Mouse (Mus musculus) kidney, embryonic 16.5 days (tissue): ENCODE data around the gene Vmn2r8. TPM values are rescaled to one million over a fixed set of nuclear protein-coding genes. Genes with fewer than 3 reads are reported as not detected.
"Not testable (repeated sequence)": the region's sequence is repeated elsewhere in the genome, so short reads cannot be mapped to it uniquely, and the experiment has no call there.

ENCODE experiments used
- ATAC-seq: fragments of 200-750 bp; cut with Nextera tagmentation; 2 replicates; pipeline ENCODE4 v1.8.0; 2017; ENCODE audit warnings: moderate TSS enrichment; ENCODE audit not compliant: low FRiP score, low TSS enrichment
- H3K27ac ChIP-seq: fragments of 300-500 bp; sonication (generic); 2 replicates; pipeline ENCODE4 v1.5.1; 2014; ENCODE audit warnings: low read length
- H3K27me3 ChIP-seq: fragments of 300-500 bp; sonication (generic); 2 replicates; pipeline ENCODE4 v1.6.1; 2014; ENCODE audit warnings: low read length, control low read depth, mixed read lengths; ENCODE audit not compliant: insufficient read depth
- H3K36me3 ChIP-seq: fragments of 300-500 bp; sonication (generic); 2 replicates; pipeline ENCODE4 v1.6.1; 2014; ENCODE audit warnings: low read length, control low read depth, mixed read lengths; ENCODE audit not compliant: insufficient read depth
- H3K4me1 ChIP-seq: fragments of 300-500 bp; sonication (generic); 2 replicates; pipeline ENCODE4 v1.6.1; 2014; ENCODE audit warnings: low read length, control low read depth, mixed read lengths; ENCODE audit not compliant: insufficient read depth
- H3K4me2 ChIP-seq: fragments of 300-500 bp; sonication (generic); replicated peaks from 2 replicates; pipeline ENCODE4 v1.6.1; 2014; ENCODE audit warnings: low read depth, low read length
- H3K4me3 ChIP-seq: fragments of 300-500 bp; sonication (generic); 2 replicates; pipeline ENCODE4 v1.5.1; 2014; ENCODE audit warnings: mild to moderate bottlenecking, low read length
- H3K9ac ChIP-seq: fragments of 300-500 bp; sonication (generic); replicated peaks from 2 replicates; pipeline ENCODE4 v1.6.1; 2014; ENCODE audit warnings: low read length
- H3K9me3 ChIP-seq: fragments of 300-500 bp; sonication (generic); 2 replicates; pipeline ENCODE4 v1.6.1; 2016; ENCODE audit warnings: low read length, control low read depth
- WGBS: fragments of 180-500 bp; shearing (Covaris S2); extraction: QIAGEN DNeasy Blood & Tissue Kit; methylation state at CpG from one replicate; pipeline ENCODE4 v1.1.7; 2014; 5-methylcytosine and 5-hydroxymethylcytosine counted together
- polyA plus RNA-seq: library from polyadenylated mRNA; unstranded; fragments of >200 nt; fragmentation: Nextera tagmentation; extraction: Ambion mirVana; gene quantifications from 2 replicates; pipeline ENCODE4 v1.2.1, GENCODE M21; 2015

Gene Vmn2r8
- polyA plus RNA-seq, 1 experiment from 2014 or later: not detected

- 63% methylated on average over 3 of the region's 3 CpGs for WGBS
- Histone ChIP-seq H3K9ac (no peak overlapping the region), H3K4me3 (no peak overlapping the region), H3K27ac (no peak overlapping the region), H3K4me1 (no peaks in the 10 kb centered on the region), H3K36me3 (no peaks in the 10 kb centered on the region), H3K9me3 (no peaks in the 10 kb centered on the region), H3K4me2 (no peak overlapping the region), H3K27me3 (no peaks in the 10 kb centered on the region)
- no peak for ATAC-seq
These were observed 50.3 kb downstream of the Vmn2r8 start for GRCm38 (mm10) chr5:108758396-108758795.

GRCm38 (mm10) chr5:108751258-108751657, 57.4 kb downstream of the Vmn2r8 start:
- ATAC-seq, H3K36me3 ChIP-seq, H3K9me3 ChIP-seq, H3K4me1 ChIP-seq, H3K4me2 ChIP-seq, H3K9ac ChIP-seq, H3K4me3 ChIP-seq, H3K27me3 ChIP-seq, H3K27ac ChIP-seq: not testable (repeated sequence)
- WGBS: 84% methylated on average over 4 of the region's 4 CpGs

DNA sequence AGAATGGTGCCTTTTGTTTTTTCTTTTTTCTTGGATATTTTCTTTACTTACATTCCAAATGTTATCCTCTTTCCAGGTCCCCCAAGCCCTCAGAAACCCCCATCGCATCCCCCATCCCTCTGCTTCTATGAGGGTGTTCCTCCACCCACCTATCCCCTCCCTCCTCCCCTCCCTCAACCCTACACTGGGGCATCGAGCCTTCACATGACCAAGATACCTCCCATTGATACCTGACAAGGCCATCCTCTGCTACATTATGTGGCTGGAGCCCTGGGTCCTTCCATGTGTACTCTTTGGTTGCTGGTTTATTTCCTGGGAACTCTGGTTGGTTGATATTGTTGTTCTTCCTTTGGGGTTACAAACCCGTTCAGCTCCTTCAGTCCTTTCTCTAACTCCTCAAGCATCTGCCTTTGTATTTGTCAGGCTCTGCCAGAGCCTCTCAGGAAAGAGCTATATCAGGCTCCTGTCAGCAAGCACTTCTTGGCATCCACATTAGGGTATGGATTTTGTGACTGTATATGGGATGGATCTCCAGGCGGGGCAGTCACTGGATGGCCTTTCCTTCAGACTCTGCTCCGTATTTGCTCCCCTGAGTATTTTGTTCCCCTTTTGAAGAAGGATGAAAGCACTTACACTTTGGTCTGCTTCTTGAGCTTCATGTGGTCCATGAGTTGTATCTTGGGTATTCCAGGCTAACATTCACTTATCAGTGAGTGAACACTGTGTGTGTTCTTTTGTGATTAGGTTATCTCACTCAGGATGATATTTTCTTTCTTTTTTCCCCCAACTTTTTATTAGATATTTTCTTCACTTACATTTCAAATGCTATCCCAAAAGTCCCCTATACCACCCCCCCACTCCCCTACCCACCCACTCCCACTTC, 58.1 kb downstream of the Vmn2r8 start:
- Histone ChIP-seq H3K9me3 (no peaks in the 10 kb centered on the region), H3K9ac (no peak overlapping the region)
- no peak for ATAC-seq

GRCm38 (mm10) chr5:108744629-108745028, 64.0 kb downstream of the Vmn2r8 start:
- no peak for ATAC-seq
- Histone ChIP-seq H3K27ac (no peak overlapping the region), H3K4me2 (no peak overlapping the region), H3K4me3 (no peak overlapping the region), H3K9me3 (no peaks in the 10 kb centered on the region), H3K27me3 (no peaks in the 10 kb centered on the region), H3K36me3 (no peaks in the 10 kb centered on the region), H3K4me1 (no peaks in the 10 kb centered on the region), H3K9ac (no peak overlapping the region)
- WGBS: 74% methylated on average over 3 of the region's 3 CpGs

More for the DNA sequence above, 58.1 kb downstream of the Vmn2r8 start:
- Histone ChIP-seq H3K4me1 (no peaks in the 10 kb centered on the region), H3K27ac (no peak overlapping the region), H3K36me3 (no peaks in the 10 kb centered on the region), H3K4me2 (no peak overlapping the region), H3K27me3 (no peaks in the 10 kb centered on the region), H3K4me3 (no peak overlapping the region)
- WGBS: 74% methylated on average over 5 of the region's 5 CpGs

DNA sequence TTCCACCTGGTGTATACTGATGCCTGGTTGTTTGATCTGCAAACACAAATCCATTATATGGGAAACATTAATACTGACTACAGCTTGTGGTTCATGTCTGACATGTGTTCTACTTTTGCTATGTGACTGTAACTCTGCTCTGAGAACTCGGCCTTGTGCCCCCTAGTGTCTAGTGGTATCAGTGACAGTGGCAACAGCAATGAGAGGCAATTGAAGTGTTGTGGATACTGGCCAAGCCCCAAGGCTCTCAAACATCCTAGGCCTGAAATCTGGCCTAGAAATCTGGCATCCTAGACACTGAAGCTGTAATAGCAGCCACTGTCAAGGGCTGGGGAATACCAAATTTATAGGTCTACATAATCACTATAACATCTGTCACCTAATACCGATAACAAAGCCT, 64.8 kb downstream of the Vmn2r8 start:
- no peaks in the 10 kb centered on the region for H3K4me1 ChIP-seq
- H3K27me3 ChIP-seq: no peaks in the 10 kb centered on the region
- no peak for ATAC-seq
- H3K4me2 ChIP-seq: no peak overlapping the region
- no peak overlapping the region for H3K9ac ChIP-seq
- no peaks in the 10 kb centered on the region for H3K36me3 ChIP-seq
- 46% methylated on average over 2 of the region's 2 CpGs for WGBS
- no peaks in the 10 kb centered on the region for H3K9me3 ChIP-seq
- no peak overlapping the region for H3K27ac ChIP-seq
- no peak overlapping the region for H3K4me3 ChIP-seq

DNA sequence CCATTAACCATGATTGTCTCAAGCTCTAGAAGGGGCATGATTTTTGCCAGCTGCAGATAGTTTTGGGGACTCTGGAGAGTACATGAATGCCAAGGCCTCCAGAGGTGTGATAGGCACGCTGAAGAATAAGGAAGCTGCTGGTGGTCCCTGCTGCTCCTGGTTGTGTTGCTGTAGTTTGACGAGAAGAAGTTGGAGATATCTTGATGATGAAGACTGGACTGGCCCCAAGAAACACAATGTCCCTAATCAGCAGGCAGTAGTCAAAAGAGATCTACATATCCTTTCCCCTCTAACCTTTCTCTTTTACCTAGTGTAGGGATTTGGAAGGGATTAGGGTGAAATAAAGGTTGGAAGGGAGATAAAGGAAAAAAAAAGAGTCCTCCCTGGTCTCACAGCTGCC, 66.1 kb downstream of the Vmn2r8 start:
- Histone ChIP-seq H3K9ac (no peak overlapping the region), H3K4me1 (no peaks in the 10 kb centered on the region), H3K36me3 (no peaks in the 10 kb centered on the region), H3K27ac (no peak overlapping the region), H3K4me3 (no peak overlapping the region), H3K27me3 (no peaks in the 10 kb centered on the region), H3K4me2 (no peak overlapping the region), H3K9me3 (no peaks in the 10 kb centered on the region)
- WGBS: 81% methylated on average over 2 of the region's 2 CpGs
- no peak for ATAC-seq

- no peak overlapping the region for H3K4me3 ChIP-seq
- H3K27me3 ChIP-seq: no peaks in the 10 kb centered on the region
- H3K36me3 ChIP-seq: no peaks in the 10 kb centered on the region
- no peaks in the 10 kb centered on the region for H3K9me3 ChIP-seq
- ATAC-seq: no peak
- 76% methylated on average over 2 of the region's 2 CpGs for WGBS
- H3K4me2 ChIP-seq: no peak overlapping the region
- no peak overlapping the region for H3K27ac ChIP-seq
- H3K9ac ChIP-seq: no peak overlapping the region
- no peaks in the 10 kb centered on the region for H3K4me1 ChIP-seq
These were observed 66.8 kb downstream of the Vmn2r8 start for GRCm38 (mm10) chr5:108741844-108742243.

Other genes with a start within 250 kb of the Vmn2r8 start
- gene Gak, start 179.1 kb downstream of the Vmn2r8 start, polyA plus RNA-seq: 63.3 and 67.3 TPM in 2 replicates
- 31.9 and 32.7 TPM in 2 replicates for gene Tmem175, start 179.1 kb downstream of the Vmn2r8 start, polyA plus RNA-seq
- 12.0 and 12.9 TPM in 2 replicates for gene Idua, start 148.5 kb downstream of the Vmn2r8 start, polyA plus RNA-seq
- 14.2 and 14.6 TPM in 2 replicates for gene Dgkq, start 139.2 kb downstream of the Vmn2r8 start, polyA plus RNA-seq
- gene Slc26a1, start 133.3 kb downstream of the Vmn2r8 start, polyA plus RNA-seq: 9.5 and 9.8 TPM in 2 replicates
- gene Fgfrl1, start 116.5 kb downstream of the Vmn2r8 start, polyA plus RNA-seq: 11.5 and 13.8 TPM in 2 replicates
- gene Rnf212, start 33.9 kb downstream of the Vmn2r8 start, polyA plus RNA-seq: 0.24 TPM in 1 of 2 replicates, not detected in the other
- not detected in 2 replicates for gene Tmed11, start 13.5 kb downstream of the Vmn2r8 start, polyA plus RNA-seq
- gene Vmn2r9, start 43.8 kb upstream of the Vmn2r8 start, polyA plus RNA-seq: not detected in 2 replicates
- gene Vmn2r10, start 197.7 kb upstream of the Vmn2r8 start, polyA plus RNA-seq: not detected in 2 replicates